Mouse (Mus musculus): Measurements from ENCODE around the gene Tcp11.

DNA sequence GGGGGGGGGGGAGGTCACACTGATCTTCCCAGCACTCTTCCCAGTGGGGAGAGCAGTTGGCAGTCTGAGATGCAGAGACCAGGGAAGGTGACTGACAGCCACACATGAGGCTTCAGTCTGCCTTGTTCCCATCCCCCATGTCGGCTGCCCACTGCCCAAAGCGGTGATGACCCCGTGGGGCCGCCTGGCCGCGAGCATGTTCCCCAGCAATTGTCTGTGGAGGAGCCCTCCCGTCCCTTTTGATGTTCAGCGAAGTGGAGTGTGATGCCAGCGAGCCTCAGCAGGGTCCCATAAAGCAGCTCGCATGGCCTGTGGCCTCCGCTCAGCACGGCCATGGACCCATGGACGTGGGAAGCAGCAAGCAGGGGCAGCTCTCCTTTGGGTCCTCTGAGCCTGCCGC is 26.8 kb upstream of the Tcp11 start:
- TF ChIP-seq CTCF (IDR thresholded peaks at IDR 0.05; ENCODE audit: insufficient read depth, low read length) (no peak), POLR2A (IDR thresholded peaks at IDR 0.05; ENCODE audit: borderline replicate concordance, extremely low read depth, low read depth, low read length) (no peak)

Measured in lung, adult 2 months (tissue).